In the genomic region with DNA sequence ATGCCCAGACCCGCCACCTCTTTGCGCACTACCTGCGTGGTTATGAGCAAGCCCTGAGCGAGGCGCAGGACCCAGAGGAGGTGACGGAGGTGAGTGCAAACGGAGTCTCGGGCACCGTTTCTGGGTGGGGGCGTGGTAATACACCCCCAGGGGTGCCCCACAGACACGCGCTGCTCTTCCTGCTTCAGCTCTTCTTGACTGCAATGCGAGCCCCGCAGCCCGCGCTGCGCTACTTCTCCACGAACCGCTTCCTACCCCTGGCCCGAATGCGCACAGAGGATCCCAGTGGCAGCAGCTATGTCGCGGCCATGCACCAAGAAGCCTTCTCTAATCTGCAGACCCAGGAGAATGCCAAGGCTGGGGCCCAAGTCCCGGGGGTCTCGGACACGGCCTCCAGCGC, we compare ENCODE assay signal across 11 mouse cellular contexts. TPM values are rescaled to one million over a fixed set of nuclear protein-coding genes. Genes with fewer than 3 reads are reported as not detected.
DNase-seq lines count a peak whose midpoint lies in the region; ATAC-seq and TF ChIP-seq lines count a peak whose summit lies in the region.
"Had no signal": no experiment of that assay in that cellular context is flagged by ENCODE, and none has a peak within 500 bp of the region (broad histone marks: within the 10 kb centered on the region; RNA-seq: fewer than 3 reads in every experiment).

No protein-coding gene starts in this region.

- no peak overlapping the region for H3K27ac ChIP-seq in forebrain, embryonic 10.5 days
- H3K27ac ChIP-seq in forebrain, embryonic 11.5 days (ENCODE audit: low read depth, low read length): no peak overlapping the region
- H3K27ac ChIP-seq in lung, embryonic 15.5 days: no peak overlapping the region
- H3K27ac ChIP-seq in intestine, embryonic 16.5 days (ENCODE audit: low read length): no peak overlapping the region
- H3K27ac ChIP-seq: gastrocnemius, adult 2 months; macrophage had no signal

- H3K27me3 ChIP-seq in forebrain, embryonic 10.5 days (ENCODE audit: poor library complexity, severe bottlenecking): peaks cover 63% of the 10 kb centered on the region
- peaks cover 42% of the 10 kb centered on the region for H3K27me3 ChIP-seq in forebrain, embryonic 11.5 days (ENCODE audit: control insufficient read depth, insufficient read depth, low read length)
- H3K27me3 ChIP-seq in lung, embryonic 15.5 days: peaks cover 52% of the 10 kb centered on the region
- H3K27me3 ChIP-seq in intestine, embryonic 16.5 days (replicated peaks; ENCODE audit: control insufficient read depth, insufficient read depth, low read length): peaks cover 33% of the 10 kb centered on the region

- WGBS in forebrain, embryonic 10.5 days: 1% methylated on average over 27 of the region's 27 CpGs
- 3% methylated on average over 27 of the region's 27 CpGs for WGBS in forebrain, embryonic 11.5 days
- WGBS in lung, embryonic 15.5 days: 3% methylated on average over 27 of the region's 27 CpGs
- WGBS in lung, adult 2 months: 17% methylated on average over 27 of the region's 27 CpGs
- 5% methylated on average over 27 of the region's 27 CpGs for WGBS in intestine, embryonic 16.5 days

- TF ChIP-seq POLR2A in lung, adult 2 months (IDR thresholded peaks at IDR 0.05; ENCODE audit: borderline replicate concordance, extremely low read depth, low read depth, low read length): no peak

- DNase-seq in forebrain, embryonic 10.5 days (ENCODE audit: extremely low spot score, low spot score): no peak
- DNase-seq in forebrain, embryonic 11.5 days (ENCODE audit: low spot score): no peak
- DNase-seq in lung, adult 2 months: no peak
- DNase-seq in thymus, postnatal 0 days (ENCODE audit: low spot score): peak; percentile 35
- no peak for DNase-seq in frontal cortex, postnatal 14 days (ENCODE audit: low spot score in 2 of 2)
- no peak for DNase-seq in c-Kit-positive CD71-positive TER-119-positive erythroid progenitor cells, embryonic 14.5 days (ENCODE audit: low spot score)
- DNase-seq: B cell, adult 2 months; gastrocnemius, adult 2 months had no signal

- H3K4me3 ChIP-seq in forebrain, embryonic 10.5 days: peak overlapping the region; percentile 13; the same call in 1 of the 2 replicates
- H3K4me3 ChIP-seq in forebrain, embryonic 11.5 days (ENCODE audit: low read depth, low read length): no peak overlapping the region
- H3K4me3 ChIP-seq in lung, embryonic 15.5 days: no peak overlapping the region
- no peak overlapping the region for H3K4me3 ChIP-seq in lung, adult 2 months (replicated peaks; ENCODE audit: extremely low read depth, low read depth, low read length)
- peak overlapping the region; percentile 21 for H3K4me3 ChIP-seq in intestine, embryonic 16.5 days (ENCODE audit: low read length)
- H3K4me3 ChIP-seq: gastrocnemius, adult 2 months had no signal

- no peaks in the 10 kb centered on the region for H3K9me3 ChIP-seq in forebrain, embryonic 10.5 days
- H3K9me3 ChIP-seq in forebrain, embryonic 11.5 days (ENCODE audit: control insufficient read depth, low read length): no peaks in the 10 kb centered on the region
- no peaks in the 10 kb centered on the region for H3K9me3 ChIP-seq in lung, embryonic 15.5 days
- H3K9me3 ChIP-seq in intestine, embryonic 16.5 days (ENCODE audit: control insufficient read depth, low read length): no peaks in the 10 kb centered on the region

- H3K4me2 ChIP-seq in forebrain, embryonic 11.5 days (ENCODE audit: low read depth, low read length, severe bottlenecking): no peak overlapping the region
- H3K4me2 ChIP-seq in lung, embryonic 15.5 days: peak overlapping the region; percentile 34; the same call in 1 of the 2 replicates
- H3K4me2 ChIP-seq in intestine, embryonic 16.5 days (ENCODE audit: low read depth, low read length): peak overlapping the region; percentile 16; the same call in 1 of the 2 replicates

- no peak overlapping the region for H3K9ac ChIP-seq in forebrain, embryonic 11.5 days (ENCODE audit: low read length)
- no peak overlapping the region for H3K9ac ChIP-seq in lung, embryonic 15.5 days
- H3K9ac ChIP-seq in intestine, embryonic 16.5 days (ENCODE audit: low read depth, low read length): 0 out of 2 replicates have a peak overlapping the region, but pooled peaks have one; percentile 26

- H3K4me1 ChIP-seq in forebrain, embryonic 10.5 days: peaks cover 37% of the 10 kb centered on the region
- H3K4me1 ChIP-seq in forebrain, embryonic 11.5 days (replicated peaks; ENCODE audit: control insufficient read depth, insufficient read depth, low read length): peaks cover 9% of the 10 kb centered on the region; the same call in 1 of the 2 replicates
- H3K4me1 ChIP-seq in lung, embryonic 15.5 days: peaks cover 27% of the 10 kb centered on the region
- H3K4me1 ChIP-seq in lung, adult 2 months (ENCODE audit: control insufficient read depth, insufficient read depth, low read length): peaks cover 3% of the 10 kb centered on the region
- peaks cover 17% of the 10 kb centered on the region for H3K4me1 ChIP-seq in intestine, embryonic 16.5 days (ENCODE audit: control insufficient read depth, insufficient read depth, low read length)

- no peak for ATAC-seq in forebrain, embryonic 11.5 days (replicated peaks; ENCODE audit: low FRiP score)
- ATAC-seq in lung, embryonic 15.5 days (ENCODE audit: borderline replicate concordance, extremely low read depth, low FRiP score, low TSS enrichment): no peak
- no peak for ATAC-seq in intestine, embryonic 16.5 days

- no peak for TF ChIP-seq CTCF in lung, adult 2 months (IDR thresholded peaks at IDR 0.05; ENCODE audit: insufficient read depth, low read length)

- peaks cover 15% of the 10 kb centered on the region for H3K36me3 ChIP-seq in forebrain, embryonic 10.5 days (replicated peaks)
- no peaks in the 10 kb centered on the region for H3K36me3 ChIP-seq in forebrain, embryonic 11.5 days (ENCODE audit: control insufficient read depth, insufficient read depth, low read length)
- no peaks in the 10 kb centered on the region for H3K36me3 ChIP-seq in lung, embryonic 15.5 days
- H3K36me3 ChIP-seq in intestine, embryonic 16.5 days (ENCODE audit: control insufficient read depth, insufficient read depth, low read length): no peaks in the 10 kb centered on the region; the same call in 1 of the 2 replicates

RNA-seq across cellular contexts. Expression of a gene that starts 1.5 kb away (rescaled TPM):
- polyA plus RNA-seq in forebrain, embryonic 10.5 days (2016; fragmentation: Nextera tagmentation; extraction: Ambion mirVana): 0.10 and 0.11 TPM in 2 replicates
- polyA plus RNA-seq in forebrain, embryonic 11.5 days (2014; fragmentation: Nextera tagmentation; extraction: Ambion mirVana): 0.19 TPM in 1 of 2 replicates, not detected in the other
- 0.11 and 0.15 TPM in 2 replicates for polyA plus RNA-seq in lung, embryonic 15.5 days (2015; fragmentation: Nextera tagmentation; extraction: Ambion mirVana)
- polyA plus RNA-seq in lung, adult 2 months (2012; rRNA removed): 0.17 and 0.29 TPM in 2 replicates
- 0.10 and 0.16 TPM in 2 replicates for polyA plus RNA-seq in intestine, embryonic 16.5 days (2015; fragmentation: Nextera tagmentation; extraction: Ambion mirVana)
- 0.10 and 0.13 TPM in 2 replicates for polyA plus RNA-seq in thymus, postnatal 0 days (2015; fragmentation: Nextera tagmentation; extraction: Ambion mirVana)

RNA-seq across cellular contexts. Expression of a gene that starts 2.6 kb away (rescaled TPM):
- 51.4 and 53.3 TPM in 2 replicates for polyA plus RNA-seq in forebrain, embryonic 10.5 days (2016; fragmentation: Nextera tagmentation; extraction: Ambion mirVana)
- 50.4 and 51.5 TPM in 2 replicates for polyA plus RNA-seq in forebrain, embryonic 11.5 days (2014; fragmentation: Nextera tagmentation; extraction: Ambion mirVana)
- polyA plus RNA-seq in lung, embryonic 15.5 days (2015; fragmentation: Nextera tagmentation; extraction: Ambion mirVana): 42.8 and 43.2 TPM in 2 replicates
- polyA plus RNA-seq in lung, adult 2 months (2012; rRNA removed): 40.2 and 43.9 TPM in 2 replicates
- 44.4 and 47.1 TPM in 2 replicates for polyA plus RNA-seq in intestine, embryonic 16.5 days (2015; fragmentation: Nextera tagmentation; extraction: Ambion mirVana)
- 37.3 and 40.5 TPM in 2 replicates for polyA plus RNA-seq in thymus, postnatal 0 days (2015; fragmentation: Nextera tagmentation; extraction: Ambion mirVana)

RNA-seq across cellular contexts. Expression of a gene that starts 7.3 kb away (rescaled TPM):
- polyA plus RNA-seq in forebrain, embryonic 10.5 days (2016; fragmentation: Nextera tagmentation; extraction: Ambion mirVana): 37.3 and 41.1 TPM in 2 replicates
- polyA plus RNA-seq in forebrain, embryonic 11.5 days (2014; fragmentation: Nextera tagmentation; extraction: Ambion mirVana): 41.8 and 44.3 TPM in 2 replicates
- 43.4 and 54.1 TPM in 2 replicates for polyA plus RNA-seq in lung, embryonic 15.5 days (2015; fragmentation: Nextera tagmentation; extraction: Ambion mirVana)
- 25.5 and 47.0 TPM in 2 replicates for polyA plus RNA-seq in lung, adult 2 months (2012; rRNA removed)
- polyA plus RNA-seq in intestine, embryonic 16.5 days (2015; fragmentation: Nextera tagmentation; extraction: Ambion mirVana): 78.6 and 87.5 TPM in 2 replicates
- polyA plus RNA-seq in thymus, postnatal 0 days (2015; fragmentation: Nextera tagmentation; extraction: Ambion mirVana): 79.8 and 80.8 TPM in 2 replicates

RNA-seq across cellular contexts. Expression of a gene that starts 9.9 kb away (rescaled TPM):
- polyA plus RNA-seq in forebrain, embryonic 10.5 days (2016; fragmentation: Nextera tagmentation; extraction: Ambion mirVana): 8.2 and 9.3 TPM in 2 replicates
- 6.9 and 7.8 TPM in 2 replicates for polyA plus RNA-seq in forebrain, embryonic 11.5 days (2014; fragmentation: Nextera tagmentation; extraction: Ambion mirVana)
- 20.4 and 22.5 TPM in 2 replicates for polyA plus RNA-seq in lung, embryonic 15.5 days (2015; fragmentation: Nextera tagmentation; extraction: Ambion mirVana)
- polyA plus RNA-seq in lung, adult 2 months (2012; rRNA removed): 32.2 and 33.5 TPM in 2 replicates
- 14.7 and 18.2 TPM in 2 replicates for polyA plus RNA-seq in intestine, embryonic 16.5 days (2015; fragmentation: Nextera tagmentation; extraction: Ambion mirVana)
- polyA plus RNA-seq in thymus, postnatal 0 days (2015; fragmentation: Nextera tagmentation; extraction: Ambion mirVana): 10.5 and 11.5 TPM in 2 replicates

RNA-seq across cellular contexts. Expression of a gene that starts 15.5 kb away (rescaled TPM):
- 78.1 and 96.4 TPM in 2 replicates for polyA plus RNA-seq in forebrain, embryonic 10.5 days (2016; fragmentation: Nextera tagmentation; extraction: Ambion mirVana)
- 74.1 and 79.7 TPM in 2 replicates for polyA plus RNA-seq in forebrain, embryonic 11.5 days (2014; fragmentation: Nextera tagmentation; extraction: Ambion mirVana)
- 35.1 and 37.5 TPM in 2 replicates for polyA plus RNA-seq in lung, embryonic 15.5 days (2015; fragmentation: Nextera tagmentation; extraction: Ambion mirVana)
- polyA plus RNA-seq in lung, adult 2 months (2012; rRNA removed): 1.5 and 2.1 TPM in 2 replicates
- 15.0 and 18.1 TPM in 2 replicates for polyA plus RNA-seq in intestine, embryonic 16.5 days (2015; fragmentation: Nextera tagmentation; extraction: Ambion mirVana)
- 34.6 and 39.0 TPM in 2 replicates for polyA plus RNA-seq in thymus, postnatal 0 days (2015; fragmentation: Nextera tagmentation; extraction: Ambion mirVana)

Comparison
In these comparisons a context has a peak if more than half of its experiments do, and no peak if none do; other contexts are left out.
1. H3K4me3 ChIP-seq: peak in forebrain, embryonic 10.5 days (single experiment) and intestine, embryonic 16.5 days (single experiment); none in forebrain, embryonic 11.5 days (single experiment), lung, embryonic 15.5 days (single experiment) and lung, adult 2 months (single experiment).